Mouse (Mus musculus): ENCODE results near the gene Crim1. TPM values are rescaled to one million over a fixed set of nuclear protein-coding genes. Genes with fewer than 3 reads are reported as not detected.

The Crim1 gene
- polyA plus RNA-seq, 1 experiment from 2014 or later: 13.1 TPM

DNA sequence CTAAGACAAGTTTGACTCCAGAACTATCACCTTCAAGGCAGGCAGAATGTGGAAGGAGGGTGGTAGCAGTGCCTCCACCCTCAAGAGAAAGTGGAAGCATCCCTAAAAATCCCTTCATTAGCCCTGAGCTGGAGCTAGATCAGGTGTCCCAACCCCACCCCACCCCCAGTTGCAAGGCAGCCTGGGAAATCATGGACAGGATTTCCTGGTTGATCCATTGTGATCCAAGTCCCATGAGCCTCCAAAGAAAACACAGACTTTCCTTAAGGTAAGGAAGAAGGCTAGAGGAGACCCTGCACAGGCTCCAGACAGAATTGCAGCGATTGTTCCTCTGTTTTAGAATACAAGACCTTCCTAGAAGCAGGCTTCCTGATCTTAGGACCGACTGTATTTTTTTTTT, 154.4 kb downstream of the Crim1 start:
- Histone ChIP-seq H3K27ac (no peak overlapping the region), H3K4me3 (no peak overlapping the region), H3K4me2 (no peak overlapping the region), H3K4me1 (peaks cover 10% of the 10 kb centered on the region; the same call in 1 of the 2 replicates), H3K27me3 (replicated peaks) (no peaks in the 10 kb centered on the region), H3K9me3 (no peaks in the 10 kb centered on the region), H3K9ac (no peak overlapping the region), H3K36me3 (replicated peaks) (no peaks in the 10 kb centered on the region; the same call in 1 of the 2 replicates)
- no peak for ATAC-seq (replicated peaks)
- 77% methylated on average over 2 of the region's 2 CpGs for WGBS

GRCm38 (mm10) chr17:78354871-78355270, 154.8 kb downstream of the Crim1 start:
- H3K9me3 ChIP-seq: no peaks in the 10 kb centered on the region
- H3K4me2 ChIP-seq: no peak overlapping the region
- no peak overlapping the region for H3K27ac ChIP-seq
- H3K36me3 ChIP-seq (replicated peaks): no peaks in the 10 kb centered on the region; the same call in 1 of the 2 replicates
- H3K4me3 ChIP-seq: no peak overlapping the region
- 0 out of 2 replicates have a peak, but pooled peaks have one; percentile 18 for ATAC-seq (replicated peaks)
- no peak overlapping the region for H3K9ac ChIP-seq
- peaks cover 10% of the 10 kb centered on the region; the same call in 1 of the 2 replicates for H3K4me1 ChIP-seq
- H3K27me3 ChIP-seq (replicated peaks): no peaks in the 10 kb centered on the region
- whole genome bisulfite sequencing: 72% methylated on average over 12 of the region's 12 CpGs

GRCm38 (mm10) chr17:78355611-78356010, 155.6 kb downstream of the Crim1 start:
- Histone ChIP-seq H3K27me3 (replicated peaks) (no peaks in the 10 kb centered on the region), H3K36me3 (replicated peaks) (no peaks in the 10 kb centered on the region; the same call in 1 of the 2 replicates), H3K9ac (no peak overlapping the region), H3K9me3 (no peaks in the 10 kb centered on the region), H3K4me2 (no peak overlapping the region), H3K27ac (no peak overlapping the region), H3K4me3 (no peak overlapping the region), H3K4me1 (peaks cover 10% of the 10 kb centered on the region; the same call in 1 of the 2 replicates)
- 66% methylated on average over 8 of the region's 8 CpGs for WGBS
- ATAC-seq (replicated peaks): no peak

GRCm38 (mm10) chr17:78357753-78358152, 157.7 kb downstream of the Crim1 start:
- Histone ChIP-seq H3K27me3 (replicated peaks) (no peaks in the 10 kb centered on the region), H3K9me3 (no peaks in the 10 kb centered on the region), H3K36me3 (replicated peaks) (no peaks in the 10 kb centered on the region), H3K4me3 (no peak overlapping the region), H3K9ac (no peak overlapping the region), H3K4me2 (no peak overlapping the region), H3K4me1 (peaks cover 10% of the 10 kb centered on the region; the same call in 1 of the 2 replicates), H3K27ac (no peak overlapping the region)
- whole genome bisulfite sequencing: 66% methylated on average over 4 of the region's 4 CpGs
- no peak; the same call in 1 of the 2 replicates for ATAC-seq (replicated peaks)

- WGBS: 53% methylated on average over 7 of the region's 7 CpGs
- Histone ChIP-seq H3K27ac (no peak overlapping the region; the same call in 1 of the 2 replicates), H3K4me2 (no peak overlapping the region)
Measured at GRCm38 (mm10) chr17:78358251-78358726, 158.2 kb downstream of the Crim1 start.

GRCm38 (mm10) chr17:78361939-78362728, 162.1 kb downstream of the Crim1 start:
- Histone ChIP-seq H3K9ac (no peak overlapping the region), H3K4me2 (no peak overlapping the region), H3K27ac (no peak overlapping the region), H3K4me1 (0 out of 2 replicates have a peak, but pooled peaks cover 6% of the 10 kb centered on the region), H3K4me3 (no peak overlapping the region), H3K9me3 (no peaks in the 10 kb centered on the region), H3K36me3 (replicated peaks) (no peaks in the 10 kb centered on the region), H3K27me3 (replicated peaks) (no peaks in the 10 kb centered on the region)
- WGBS: 88% methylated on average over 13 of the region's 13 CpGs
- ATAC-seq (replicated peaks): no peak

More at GRCm38 (mm10) chr17:78358251-78358726, 158.2 kb downstream of the Crim1 start:
- Histone ChIP-seq H3K4me3 (no peak overlapping the region), H3K36me3 (replicated peaks) (no peaks in the 10 kb centered on the region), H3K4me1 (peaks cover 10% of the 10 kb centered on the region; the same call in 1 of the 2 replicates), H3K9ac (no peak overlapping the region), H3K9me3 (no peaks in the 10 kb centered on the region), H3K27me3 (replicated peaks) (no peaks in the 10 kb centered on the region)
- ATAC-seq (replicated peaks): 0 out of 2 replicates have a peak, but pooled peaks have one; percentile 13

GRCm38 (mm10) chr17:78364555-78365302, 164.7 kb downstream of the Crim1 start:
- H3K9ac ChIP-seq: no peak overlapping the region
- WGBS: 89% methylated on average over 23 of the region's 23 CpGs
- H3K4me2 ChIP-seq: no peak overlapping the region
- ATAC-seq (replicated peaks): no peak
- H3K4me3 ChIP-seq: no peak overlapping the region
- H3K27ac ChIP-seq: no peak overlapping the region
- H3K36me3 ChIP-seq (replicated peaks): 0 out of 2 replicates have a peak, but pooled peaks cover 5% of the 10 kb centered on the region
- H3K27me3 ChIP-seq (replicated peaks): no peaks in the 10 kb centered on the region
- no peaks in the 10 kb centered on the region for H3K4me1 ChIP-seq
- no peaks in the 10 kb centered on the region for H3K9me3 ChIP-seq

- Histone ChIP-seq H3K4me3 (no peak overlapping the region), H3K27me3 (replicated peaks) (no peaks in the 10 kb centered on the region), H3K36me3 (replicated peaks) (0 out of 2 replicates have a peak, but pooled peaks cover 5% of the 10 kb centered on the region), H3K4me1 (no peaks in the 10 kb centered on the region), H3K27ac (no peak overlapping the region), H3K9me3 (no peaks in the 10 kb centered on the region), H3K4me2 (no peak overlapping the region), H3K9ac (no peak overlapping the region)
- ATAC-seq (replicated peaks): no peak
- WGBS: 89% methylated on average over 7 of the region's 7 CpGs
Measured at GRCm38 (mm10) chr17:78366070-78366469, 166.0 kb downstream of the Crim1 start.

DNA sequence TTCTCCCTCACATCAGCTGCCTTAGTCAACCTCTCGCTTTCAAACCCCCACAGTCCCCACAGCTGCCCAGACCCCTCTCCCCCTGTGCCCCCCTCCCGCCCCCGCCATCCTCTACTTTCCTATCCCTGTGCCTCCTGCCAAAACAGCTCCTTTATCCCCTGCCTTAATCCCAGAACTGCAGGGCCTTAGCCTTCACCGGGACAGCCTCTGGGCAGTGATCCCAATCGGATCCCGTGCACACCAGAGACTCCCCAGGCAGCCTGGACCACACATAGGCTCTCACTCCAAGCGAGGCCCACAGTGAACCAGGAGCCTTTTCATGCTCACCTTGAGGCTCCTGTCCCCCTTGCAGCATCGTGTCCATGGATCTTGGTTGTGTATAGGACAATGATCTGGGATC, 168.4 kb downstream of the Crim1 start:
- Histone ChIP-seq H3K36me3 (replicated peaks) (0 out of 2 replicates have a peak, but pooled peaks cover 5% of the 10 kb centered on the region), H3K4me1 (no peaks in the 10 kb centered on the region), H3K9me3 (no peaks in the 10 kb centered on the region), H3K9ac (no peak overlapping the region), H3K27me3 (replicated peaks) (no peaks in the 10 kb centered on the region), H3K27ac (no peak overlapping the region), H3K4me3 (no peak overlapping the region), H3K4me2 (no peak overlapping the region)
- WGBS: 48% methylated on average over 8 of the region's 8 CpGs
- ATAC-seq (replicated peaks): peak; percentile 71

DNA sequence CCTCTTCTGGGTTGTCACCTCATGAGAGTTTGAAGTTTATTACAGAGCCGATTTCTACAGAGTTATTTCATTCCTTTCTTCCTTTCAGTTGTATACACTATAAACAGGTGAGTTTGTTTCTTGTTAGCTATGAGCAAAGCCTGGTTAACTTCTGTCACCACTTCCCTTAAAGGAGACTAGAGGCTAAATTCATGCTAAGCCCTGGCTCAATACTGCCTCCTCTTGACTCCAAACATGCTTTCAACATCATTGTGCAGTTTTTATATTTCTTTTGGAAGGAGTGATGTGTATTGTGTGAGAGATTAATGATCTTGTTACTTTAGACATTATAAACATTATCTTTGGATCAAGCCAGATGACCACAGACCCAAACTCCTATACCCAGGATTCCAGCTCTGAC, 170.4 kb downstream of the Crim1 start:
- Histone ChIP-seq H3K4me1 (no peaks in the 10 kb centered on the region), H3K27me3 (replicated peaks) (no peaks in the 10 kb centered on the region), H3K4me3 (no peak overlapping the region), H3K4me2 (no peak overlapping the region), H3K27ac (no peak overlapping the region), H3K9me3 (no peaks in the 10 kb centered on the region), H3K9ac (no peak overlapping the region), H3K36me3 (replicated peaks) (0 out of 2 replicates have a peak, but pooled peaks cover 5% of the 10 kb centered on the region)
- ATAC-seq (replicated peaks): no peak
- 100% methylated on average over 1 of the region's 1 CpGs for WGBS

DNA sequence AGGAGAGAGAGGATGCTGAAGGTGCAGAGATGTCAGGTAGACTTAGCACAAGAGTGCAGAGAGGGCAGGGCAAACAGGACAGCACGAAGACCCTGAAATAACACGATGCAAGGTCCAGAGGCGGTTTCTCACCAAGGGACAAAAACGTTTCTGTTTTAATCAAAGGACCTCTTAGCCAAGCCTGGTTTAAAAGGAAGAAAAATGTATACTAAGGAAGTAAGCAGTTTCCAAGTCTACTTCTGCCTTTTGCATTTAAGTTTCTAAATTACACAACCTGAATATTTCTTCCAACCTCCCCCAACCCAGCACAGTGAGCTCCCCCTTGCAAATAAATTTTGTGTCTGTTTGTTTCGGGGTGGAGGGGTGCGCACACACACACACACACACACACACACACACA, 173.1 kb downstream of the Crim1 start:
- no peaks in the 10 kb centered on the region for H3K27me3 ChIP-seq (replicated peaks)
- no peak for ATAC-seq (replicated peaks)
- WGBS: 91% methylated on average over 6 of the region's 6 CpGs
- no peak overlapping the region for H3K4me3 ChIP-seq
- H3K4me2 ChIP-seq: no peak overlapping the region
- H3K36me3 ChIP-seq (replicated peaks): no peaks in the 10 kb centered on the region
- no peaks in the 10 kb centered on the region for H3K4me1 ChIP-seq
- no peaks in the 10 kb centered on the region for H3K9me3 ChIP-seq
- H3K27ac ChIP-seq: no peak overlapping the region
- H3K9ac ChIP-seq: no peak overlapping the region

DNA sequence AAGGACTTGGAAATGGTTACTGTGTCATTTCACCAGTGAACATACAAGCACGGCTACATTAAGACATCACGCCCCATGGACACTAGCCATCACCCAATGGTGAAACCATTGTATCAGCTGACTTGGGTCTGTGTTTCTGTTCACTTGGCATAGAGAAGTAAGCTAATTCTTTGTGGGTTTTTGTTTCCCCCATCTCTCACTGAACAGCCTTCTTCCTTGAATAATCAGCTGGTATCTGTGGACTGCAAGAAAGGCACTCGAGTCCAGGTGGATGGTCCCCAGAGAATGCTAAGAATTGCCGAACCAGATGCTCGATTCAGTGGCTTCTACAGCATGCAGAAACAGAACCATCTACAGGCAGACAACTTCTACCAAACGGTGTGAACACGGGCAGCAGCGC, 173.8 kb downstream of the Crim1 start:
- Histone ChIP-seq H3K36me3 (replicated peaks) (no peaks in the 10 kb centered on the region), H3K27me3 (replicated peaks) (no peaks in the 10 kb centered on the region), H3K9ac (no peak overlapping the region), H3K4me3 (no peak overlapping the region), H3K4me1 (no peaks in the 10 kb centered on the region), H3K27ac (no peak overlapping the region), H3K9me3 (no peaks in the 10 kb centered on the region), H3K4me2 (no peak overlapping the region)
- WGBS: 90% methylated on average over 8 of the region's 8 CpGs
- no peak for ATAC-seq (replicated peaks)

All from midbrain, embryonic 15.5 days (tissue).